ENCODE assay signal across 28 mouse cellular contexts in the genomic region with DNA sequence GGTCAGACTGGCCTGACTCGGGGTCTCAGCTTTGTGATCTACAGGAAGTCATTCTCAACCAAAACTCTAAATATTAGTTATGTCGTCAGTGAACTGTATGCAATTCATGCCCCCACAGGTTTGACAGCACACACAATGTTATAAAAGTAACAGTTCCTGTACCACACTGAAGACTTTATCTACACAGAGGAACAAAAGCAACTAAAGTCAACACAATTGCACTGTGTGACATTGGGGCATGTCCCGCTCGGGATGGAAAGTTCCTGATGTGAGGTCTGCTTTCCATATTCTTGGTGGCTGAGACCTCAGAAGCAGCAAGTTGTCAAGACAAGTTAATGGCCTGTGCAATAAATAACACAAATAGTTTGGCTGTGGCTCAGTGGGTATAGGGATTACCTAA.
DNase-seq lines count a peak whose midpoint lies in the region; ATAC-seq and TF ChIP-seq lines count a peak whose summit lies in the region.
"Had no signal": no experiment of that assay in that cellular context is flagged by ENCODE, and none has a peak within 500 bp of the region (broad histone marks: within the 10 kb centered on the region; RNA-seq: fewer than 3 reads in every experiment).

No protein-coding gene starts in this region.

- no peaks in the 10 kb centered on the region for H3K9me3 ChIP-seq in lung, embryonic 14.5 days (ENCODE audit: low read depth, low read length)
- H3K9me3 ChIP-seq in stomach, embryonic 14.5 days (ENCODE audit: control insufficient read depth, low read depth, low read length) = no peaks in the 10 kb centered on the region
- no peaks in the 10 kb centered on the region for H3K9me3 ChIP-seq in stomach, postnatal 0 days (ENCODE audit: control insufficient read depth, low read length)
- no peaks in the 10 kb centered on the region for H3K9me3 ChIP-seq in stomach, embryonic 15.5 days
- H3K9me3 ChIP-seq: embryonic facial prominence, embryonic 13.5 days; embryonic facial prominence, embryonic 15.5 days; forebrain, embryonic 10.5 days; forebrain, embryonic 12.5 days; forebrain, embryonic 15.5 days had no signal

- TF ChIP-seq CTCF in lung, embryonic 14.5 days (IDR thresholded peaks at IDR 0.05; ENCODE audit: low read depth) = no peak
- no peak for TF ChIP-seq CTCF in stomach, postnatal 0 days (IDR thresholded peaks at IDR 0.05; ENCODE audit: low read depth)
- TF ChIP-seq CTCF in cerebellum, adult 2 months (IDR thresholded peaks at IDR 0.05; ENCODE audit: borderline replicate concordance, insufficient read depth, low read depth, low read length) = no peak

- H3K4me2 ChIP-seq in lung, embryonic 14.5 days = no peak overlapping the region
- no peak overlapping the region for H3K4me2 ChIP-seq in stomach, embryonic 14.5 days (replicated peaks; ENCODE audit: low read depth, low read length)
- no peak overlapping the region for H3K4me2 ChIP-seq in stomach, postnatal 0 days (replicated peaks; ENCODE audit: low read depth)
- H3K4me2 ChIP-seq in stomach, embryonic 15.5 days = no peak overlapping the region
- H3K4me2 ChIP-seq: embryonic facial prominence, embryonic 13.5 days; embryonic facial prominence, embryonic 15.5 days; forebrain, embryonic 12.5 days; forebrain, embryonic 15.5 days had no signal

- TF ChIP-seq POLR2A in cerebellum, adult 2 months (IDR thresholded peaks at IDR 0.05; ENCODE audit: borderline replicate concordance, insufficient read depth, low read length) = no peak

- no peak overlapping the region for H3K4me3 ChIP-seq in lung, embryonic 14.5 days (ENCODE audit: low read depth, low read length)
- H3K4me3 ChIP-seq in stomach, embryonic 14.5 days (ENCODE audit: low read depth, low read length) = no peak overlapping the region
- H3K4me3 ChIP-seq in stomach, postnatal 0 days (ENCODE audit: low read depth, low read length) = no peak overlapping the region
- H3K4me3 ChIP-seq in stomach, embryonic 15.5 days (replicated peaks) = no peak overlapping the region
- H3K4me3 ChIP-seq in cerebellum, adult 2 months (replicated peaks; ENCODE audit: insufficient read depth, low read depth, low read length) = no peak overlapping the region
- H3K4me3 ChIP-seq: embryonic facial prominence, embryonic 13.5 days; embryonic facial prominence, embryonic 15.5 days; erythroblast, embryonic 14.5 days; forebrain, embryonic 10.5 days; forebrain, embryonic 12.5 days; forebrain, embryonic 15.5 days had no signal

- H3K36me3 ChIP-seq in lung, embryonic 14.5 days (ENCODE audit: insufficient read depth) = no peaks in the 10 kb centered on the region
- no peaks in the 10 kb centered on the region for H3K36me3 ChIP-seq in stomach, embryonic 14.5 days (ENCODE audit: control insufficient read depth, insufficient read depth, low read length)
- H3K36me3 ChIP-seq in stomach, postnatal 0 days (ENCODE audit: control insufficient read depth, insufficient read depth, low read length) = no peaks in the 10 kb centered on the region
- H3K36me3 ChIP-seq in stomach, embryonic 15.5 days = no peaks in the 10 kb centered on the region
- H3K36me3 ChIP-seq: embryonic facial prominence, embryonic 13.5 days; embryonic facial prominence, embryonic 15.5 days; forebrain, embryonic 10.5 days; forebrain, embryonic 12.5 days; forebrain, embryonic 15.5 days; G1E had no signal

- H3K4me1 ChIP-seq in lung, embryonic 14.5 days (ENCODE audit: insufficient read depth) = peaks cover under 1% of the 10 kb centered on the region; the same call in 1 of the 2 replicates
- no peaks in the 10 kb centered on the region for H3K4me1 ChIP-seq in stomach, embryonic 14.5 days (ENCODE audit: control insufficient read depth, insufficient read depth, low read length)
- H3K4me1 ChIP-seq in stomach, postnatal 0 days (replicated peaks; ENCODE audit: control insufficient read depth, insufficient read depth) = no peaks in the 10 kb centered on the region
- H3K4me1 ChIP-seq in stomach, embryonic 15.5 days = no peaks in the 10 kb centered on the region
- no peaks in the 10 kb centered on the region for H3K4me1 ChIP-seq in cerebellum, adult 2 months (ENCODE audit: control insufficient read depth, insufficient read depth, low read length)
- H3K4me1 ChIP-seq: embryonic facial prominence, embryonic 15.5 days; forebrain, embryonic 10.5 days; forebrain, embryonic 12.5 days; forebrain, embryonic 15.5 days had no signal

- no peak overlapping the region for H3K9ac ChIP-seq in lung, embryonic 14.5 days
- H3K9ac ChIP-seq in stomach, embryonic 14.5 days (replicated peaks; ENCODE audit: low read depth, low read length) = no peak overlapping the region
- no peak overlapping the region for H3K9ac ChIP-seq in stomach, postnatal 0 days (ENCODE audit: low read length)
- no peak overlapping the region for H3K9ac ChIP-seq in stomach, embryonic 15.5 days
- H3K9ac ChIP-seq: embryonic facial prominence, embryonic 13.5 days; embryonic facial prominence, embryonic 15.5 days; forebrain, embryonic 12.5 days; forebrain, embryonic 15.5 days had no signal

- ATAC-seq in lung, embryonic 14.5 days (ENCODE audit: insufficient read depth) = no peak
- ATAC-seq in stomach, embryonic 14.5 days (ENCODE audit: insufficient number of reproducible peaks, insufficient read depth, low FRiP score, low read depth) = peak; percentile 64; the same call in 1 of the 2 replicates
- ATAC-seq in stomach, postnatal 0 days (ENCODE audit: low FRiP score, low TSS enrichment) = no peak
- ATAC-seq in stomach, embryonic 15.5 days (ENCODE audit: insufficient read depth, low FRiP score, low read depth) = peak; percentile 85
- ATAC-seq: activated CD4-positive, CD25-positive, alpha-beta regulatory T cell, adult 4 months; CD4-positive, CD25-positive, alpha-beta regulatory T cell, adult 4 months; forebrain, embryonic 15.5 days; Patski had no signal

- no peak overlapping the region for H3K27ac ChIP-seq in lung, embryonic 14.5 days (ENCODE audit: low read depth)
- H3K27ac ChIP-seq in stomach, embryonic 14.5 days (ENCODE audit: low read length) = no peak overlapping the region
- H3K27ac ChIP-seq in stomach, postnatal 0 days (replicated peaks) = no peak overlapping the region
- H3K27ac ChIP-seq in stomach, embryonic 15.5 days = no peak overlapping the region
- H3K27ac ChIP-seq in cerebellum, adult 2 months (ENCODE audit: insufficient read depth, low read length) = no peak overlapping the region
- H3K27ac ChIP-seq: embryonic facial prominence, embryonic 13.5 days; embryonic facial prominence, embryonic 15.5 days; forebrain, embryonic 10.5 days; forebrain, embryonic 12.5 days; forebrain, embryonic 15.5 days had no signal

- DNase-seq in lung, embryonic 14.5 days = peak; percentile 19
- DNase-seq in lung, postnatal 36 days = no peak
- DNase-seq in stomach, postnatal 0 days (ENCODE audit: low spot score) = no peak
- DNase-seq in urinary bladder, adult 18-20 months (ENCODE audit: low spot score in 2 of 2) = no peak
- no peak for DNase-seq in cerebellum, adult 2 months
- DNase-seq: adrenal gland, adult 8-10 months; adrenal gland, postnatal 14 days; adrenal gland, postnatal 36 days; B cell, adult 2 months; cerebellum, adult 11-12 months; cerebellum, adult 8-10 months; cerebellum, adult 9-11 months; cerebellum, postnatal 14 days; cerebellum, postnatal 36 days; embryo, embryonic 11 days had no signal

- 51% methylated on average over 4 of the region's 4 CpGs for WGBS in lung, embryonic 14.5 days
- 53% methylated on average over 4 of the region's 4 CpGs for WGBS in stomach, embryonic 14.5 days
- WGBS in stomach, postnatal 0 days = 47% methylated on average over 4 of the region's 4 CpGs
- 52% methylated on average over 4 of the region's 4 CpGs for WGBS in stomach, embryonic 15.5 days
- WGBS in cerebellum, adult 2 months = 87% methylated on average over 4 of the region's 4 CpGs

- H3K27me3 ChIP-seq in lung, embryonic 14.5 days (ENCODE audit: insufficient read depth, low read length) = no peaks in the 10 kb centered on the region
- H3K27me3 ChIP-seq in stomach, embryonic 14.5 days (ENCODE audit: control insufficient read depth, insufficient read depth, low read length) = no peaks in the 10 kb centered on the region
- H3K27me3 ChIP-seq in stomach, postnatal 0 days (ENCODE audit: control insufficient read depth, insufficient read depth, low read length) = no peaks in the 10 kb centered on the region
- no peaks in the 10 kb centered on the region for H3K27me3 ChIP-seq in stomach, embryonic 15.5 days (replicated peaks)
- H3K27me3 ChIP-seq in cerebellum, adult 2 months (ENCODE audit: control insufficient read depth, insufficient read depth, low read length) = no peaks in the 10 kb centered on the region
- H3K27me3 ChIP-seq: CH12.LX; embryonic facial prominence, embryonic 13.5 days; embryonic facial prominence, embryonic 15.5 days; forebrain, embryonic 12.5 days; forebrain, embryonic 15.5 days; Patski had no signal

- TF ChIP-seq EP300 in stomach, postnatal 0 days (optimal IDR thresholded peaks at IDR 0.05) = no peak

Comparison
In these comparisons a context has a peak if more than half of its experiments do, and no peak if none do; other contexts are left out.
1. ATAC-seq: peak in stomach, embryonic 14.5 days (single experiment) and stomach, embryonic 15.5 days (single experiment); none in lung, embryonic 14.5 days (single experiment) and stomach, postnatal 0 days (single experiment).